Mouse (Mus musculus) ES-E14 (cell line): ENCODE results near the gene Mrpl30. TPM values are rescaled to one million over a fixed set of nuclear protein-coding genes. Genes with fewer than 3 reads are reported as not detected.
A peak's percentile ranks its signal among the peaks of the same experiment; 100 is the strongest.

ENCODE experiments used
- DNase-seq: peaks from one replicate; pipeline ENCODE4 v3.0.0-alpha.2; 2013; ENCODE audit warnings: low read depth, low spot score
- H3K27ac ChIP-seq: 2 replicates; pipeline ENCODE4 v1.5.1; 2012; ENCODE audit warnings: low read depth, mild to moderate bottlenecking, low read length, moderate library complexity, mixed read lengths; ENCODE audit not compliant: poor library complexity, insufficient read depth, severe bottlenecking
- H3K36me3 ChIP-seq: 2 replicates; pipeline ENCODE4 v1.6.1; 2012; ENCODE audit warnings: mild to moderate bottlenecking, low read length, moderate library complexity, mixed read lengths; ENCODE audit not compliant: control insufficient read depth, poor library complexity, insufficient read depth, severe bottlenecking
- H3K4me1 ChIP-seq, 2 experiments: fragments of 150-350 bp in 1 of 2; sonication (generic) in 1 of 2; 2 replicates each; pipeline ENCODE4 v1.6.1; 2012; ENCODE audit warnings: low read length in 2 of 2, mild to moderate bottlenecking in 1 of 2, mixed read lengths in 1 of 2; ENCODE audit not compliant: control insufficient read depth in 2 of 2, insufficient read depth in 2 of 2, poor library complexity in 1 of 2
- H3K4me3 ChIP-seq, 2 experiments: fragments of 150-350 bp in 1 of 2; sonication (generic) in 1 of 2; 2 replicates each; pipeline ENCODE4 v1.5.1; 2012; ENCODE audit warnings: low read length in 2 of 2, low read depth in 1 of 2, mild to moderate bottlenecking in 1 of 2, mixed read lengths in 1 of 2; ENCODE audit not compliant: insufficient read depth in 1 of 2, poor library complexity in 1 of 2, severe bottlenecking in 1 of 2
- H3K9ac ChIP-seq: 2 replicates; pipeline ENCODE4 v1.6.1; 2012; ENCODE audit warnings: low read depth, mild to moderate bottlenecking, low read length, mixed read lengths; ENCODE audit not compliant: poor library complexity, insufficient read depth, severe bottlenecking
- H3K9me3 ChIP-seq: fragments of 150-350 bp; sonication (generic); 2 replicates; pipeline ENCODE4 v1.6.1; 2012; ENCODE audit warnings: low read depth, mild to moderate bottlenecking, low read length; ENCODE audit not compliant: control insufficient read depth, insufficient read depth
- CHD2 ChIP-seq: IDR thresholded peaks from 2 replicates; pipeline ENCODE4 v1.6.1; 2014; ENCODE audit warnings: mild to moderate bottlenecking, low read depth, low read length, inconsistent platforms
- HCFC1 ChIP-seq: IDR thresholded peaks from 2 replicates; pipeline ENCODE4 v1.6.1; 2012; ENCODE audit warnings: low read length, inconsistent platforms, borderline replicate concordance; ENCODE audit not compliant: insufficient read depth
- MAFK ChIP-seq: IDR thresholded peaks from 2 replicates; pipeline ENCODE4 v1.6.1; 2014; ENCODE audit warnings: mild to moderate bottlenecking, low read depth, low read length, inconsistent platforms; ENCODE audit not compliant: insufficient read depth
- ZC3H11A ChIP-seq: IDR thresholded peaks from 2 replicates; pipeline ENCODE4 v1.6.1; 2012; ENCODE audit warnings: low read depth, mild to moderate bottlenecking, inconsistent platforms, low read length, borderline replicate concordance
- ZNF384 ChIP-seq: IDR thresholded peaks from 2 replicates; pipeline ENCODE4 v1.6.1; 2012; ENCODE audit warnings: low read depth, low read length, inconsistent platforms
- in situ Hi-C, 2 experiments: fragments of 600-800 bp; cut with MboI; formaldehyde crosslinking; loops; one replicate each; pipeline ENCODE4 v1.15.1; 2025; ENCODE audit warnings: low sequenced_read_pairs in 2 of 2, inconsistent platforms in 1 of 2; ENCODE audit not compliant: unreplicated experiment in 2 of 2
- total RNA-seq: library from RNA; depleted of rRNA; stranded (reverse); fragments of 300-350 nt; gene quantifications from 2 replicates; pipeline ENCODE4 v1.2.3, GENCODE M21; 2012

The Mrpl30 gene
- total RNA-seq, 1 experiment = 127 TPM

DNA sequence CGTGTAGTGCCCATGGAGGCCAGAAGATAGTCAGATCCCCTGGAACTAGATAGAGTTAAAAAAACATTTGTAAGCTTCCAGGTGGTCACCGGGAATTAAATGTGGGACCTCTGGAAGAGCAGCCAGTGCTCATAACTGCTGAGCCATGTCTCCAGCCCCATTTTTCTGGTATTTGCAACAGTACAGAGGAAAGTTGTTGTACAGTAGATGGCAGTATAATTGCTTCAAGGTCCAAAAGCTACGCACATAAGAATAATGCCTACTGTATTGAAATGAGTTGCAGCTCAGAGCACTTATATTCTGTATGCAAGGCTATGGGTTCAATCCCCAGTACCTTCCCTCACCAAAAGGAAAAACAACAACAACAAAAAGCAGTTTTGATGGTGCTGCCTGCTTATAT, 1.1 kb downstream of the Mrpl30 start:
- no peak for DNase-seq
- H3K9ac ChIP-seq = no peak overlapping the region
- peaks cover 6% of the 10 kb centered on the region; the same call in 1 of the 2 replicates for H3K36me3 ChIP-seq
- H3K27ac ChIP-seq = no peak overlapping the region
- H3K4me3 ChIP-seq = peak overlapping the region in 1 of 2 experiments; percentile 90; a peak in 2 of 4 replicates
- no peaks in the 10 kb centered on the region for H3K9me3 ChIP-seq
- in situ Hi-C loops = no loop called here
- TF ChIP-seq ZC3H11A = no peak
- TF ChIP-seq HCFC1 = no peak
- TF ChIP-seq CHD2 = no peak
- TF ChIP-seq ZNF384 = no peak
- no peak for TF ChIP-seq MAFK
- peaks cover 0 to 6% of the 10 kb centered on the region in 2 experiments; a peak in 1 of 4 replicates for H3K4me1 ChIP-seq

DNA sequence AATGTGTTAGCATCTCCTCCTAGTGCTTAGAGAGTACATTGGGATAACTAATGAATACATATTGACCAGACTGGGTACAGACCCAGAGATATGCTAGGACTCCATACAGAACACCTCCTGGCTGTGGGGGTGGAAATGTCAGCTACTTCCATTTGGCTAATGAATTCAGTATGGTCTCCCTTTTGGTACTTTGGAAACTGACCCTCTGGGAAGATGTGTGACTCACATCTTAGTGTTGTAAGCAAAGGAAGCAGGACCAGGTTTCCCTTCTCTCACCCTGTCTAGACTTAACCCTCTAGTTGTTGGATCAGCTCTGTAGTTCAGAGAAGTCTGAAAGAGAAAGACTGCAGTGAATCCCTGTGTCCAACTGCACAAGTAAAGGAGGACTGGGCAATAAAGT, 4.3 kb downstream of the Mrpl30 start:
- Histone ChIP-seq H3K4me1 (peaks cover 0 to under 1% of the 10 kb centered on the region in 2 experiments; a peak in 1 of 4 replicates), H3K36me3 (peaks cover 13% of the 10 kb centered on the region), H3K9me3 (no peaks in the 10 kb centered on the region), H3K27ac (no peak overlapping the region), H3K9ac (no peak overlapping the region), H3K4me3 (no peak overlapping the region)
- no peak for TF ChIP-seq CHD2
- TF ChIP-seq MAFK = no peak
- no peak for TF ChIP-seq ZC3H11A
- TF ChIP-seq ZNF384 = no peak
- no peak for TF ChIP-seq HCFC1
- in situ Hi-C loops = no loop called here
- DNase-seq = no peak

DNA sequence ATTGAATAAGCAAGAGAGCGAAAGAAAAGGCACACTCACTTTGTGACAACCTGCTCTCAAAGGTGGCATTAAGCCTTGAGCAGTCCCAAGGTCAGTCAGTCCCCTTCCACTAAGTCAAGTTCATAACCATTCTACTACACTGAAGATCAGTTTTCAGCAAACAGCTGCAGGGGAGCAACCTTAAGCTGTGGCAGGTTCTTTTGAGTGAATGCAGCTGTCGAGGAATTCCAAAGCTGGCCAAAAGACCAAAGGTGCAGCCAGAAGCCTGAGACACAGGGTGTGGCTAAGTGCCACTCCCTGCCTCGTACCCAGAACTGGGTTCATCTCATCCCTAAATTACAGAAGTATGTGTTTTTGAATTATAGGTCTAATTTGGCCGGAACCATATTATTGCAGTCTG, 9.5 kb downstream of the Mrpl30 start:
- Histone ChIP-seq H3K9me3 (no peaks in the 10 kb centered on the region), H3K9ac (no peak overlapping the region), H3K4me1 (0 out of 4 replicates have a peak, but pooled peaks cover 0 to 2% of the 10 kb centered on the region in 2 experiments), H3K4me3 (no peak overlapping the region), H3K27ac (no peak overlapping the region), H3K36me3 (peaks cover 10% of the 10 kb centered on the region)
- no peak for DNase-seq
- in situ Hi-C loops = no loop called here
- TF ChIP-seq ZC3H11A (no peak), CHD2 (no peak), MAFK (no peak)

DNA sequence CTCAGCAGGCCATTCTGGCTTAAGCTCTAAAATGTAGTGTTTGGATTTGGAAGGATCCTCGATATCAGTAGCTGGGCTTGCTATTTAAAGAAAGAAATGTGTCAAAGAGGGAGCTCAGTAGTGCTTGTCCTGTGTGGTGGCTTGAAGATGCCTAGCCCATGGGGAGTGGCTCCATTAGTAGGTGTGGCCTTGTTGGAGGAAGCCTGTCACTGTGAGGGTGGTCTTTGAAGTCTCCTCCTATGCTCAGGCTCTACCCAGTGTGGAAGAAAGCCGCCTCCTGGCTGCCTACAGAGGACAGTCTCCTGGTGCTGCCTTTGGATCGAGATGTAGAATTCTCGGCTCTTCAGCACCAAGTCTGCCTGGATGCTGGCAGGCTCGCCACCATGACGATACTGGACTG, 10.0 kb downstream of the Mrpl30 start:
- Histone ChIP-seq H3K9ac (no peak overlapping the region), H3K9me3 (no peaks in the 10 kb centered on the region), H3K4me3 (no peak overlapping the region), H3K36me3 (peaks cover 9% of the 10 kb centered on the region), H3K4me1 (0 out of 4 replicates have a peak, but pooled peaks cover 0 to 2% of the 10 kb centered on the region in 2 experiments), H3K27ac (no peak overlapping the region)
- no peak for DNase-seq
- in situ Hi-C loops = no loop called here
- no peak for TF ChIP-seq HCFC1
- TF ChIP-seq ZC3H11A = no peak
- TF ChIP-seq MAFK = no peak
- TF ChIP-seq CHD2 = no peak
- no peak for TF ChIP-seq ZNF384

DNA sequence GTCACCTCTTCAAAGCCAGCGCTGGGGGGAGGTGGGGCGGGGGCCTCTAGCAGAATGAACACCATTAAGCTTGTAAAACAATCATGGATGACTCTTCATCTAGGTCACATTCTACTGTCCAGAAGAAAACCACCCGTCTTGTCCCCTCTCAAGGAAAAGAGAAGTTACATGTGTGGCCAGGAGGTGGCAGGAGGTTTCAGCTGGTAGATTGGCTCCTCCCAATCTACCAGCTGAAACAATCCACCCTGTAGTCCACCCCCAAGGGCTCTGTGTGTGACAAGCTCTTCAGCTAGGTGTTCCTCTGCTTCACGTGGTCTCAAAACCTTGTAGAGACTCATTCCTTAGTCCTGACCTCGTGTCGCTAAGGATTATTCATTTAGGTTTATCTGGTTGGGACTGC, 12.9 kb downstream of the Mrpl30 start:
- no peak for DNase-seq
- in situ Hi-C loops = no loop called here
- Histone ChIP-seq H3K27ac (no peak overlapping the region), H3K9me3 (no peaks in the 10 kb centered on the region), H3K36me3 (peaks cover 4% of the 10 kb centered on the region), H3K9ac (no peak overlapping the region), H3K4me3 (no peak overlapping the region), H3K4me1 (0 out of 4 replicates have a peak, but pooled peaks cover 0 to 2% of the 10 kb centered on the region in 2 experiments)
- TF ChIP-seq HCFC1 = no peak
- no peak for TF ChIP-seq ZNF384
- no peak for TF ChIP-seq MAFK
- no peak for TF ChIP-seq CHD2
- TF ChIP-seq ZC3H11A = no peak
